Mouse (Mus musculus): ENCODE measurements around the gene Oit1. TPM values are rescaled to one million over a fixed set of nuclear protein-coding genes. Genes with fewer than 3 reads are reported as not detected.

Oit1 gene
- polyA plus RNA-seq, 1 experiment: not detected

DNA sequence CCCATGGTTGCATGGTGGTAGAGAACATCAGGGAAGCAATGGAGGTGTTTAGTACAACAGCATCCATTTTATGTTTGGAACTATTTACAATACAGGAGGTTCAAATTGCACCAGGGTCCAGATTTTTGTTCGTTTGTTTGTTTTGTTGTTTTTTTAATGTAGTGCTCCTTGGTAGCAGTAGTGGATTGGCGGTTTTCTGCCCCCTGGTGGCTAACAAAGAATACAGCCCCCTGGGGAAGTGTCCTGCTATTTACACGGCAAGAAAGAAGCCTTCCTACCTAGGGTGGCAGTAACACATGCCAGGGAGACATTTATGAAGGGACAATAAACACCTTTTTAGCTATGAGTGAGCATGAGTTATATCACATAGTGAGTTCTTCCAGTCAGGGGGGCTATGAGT is 64.0 kb downstream of the Oit1 start:
- no peak overlapping the region for H3K9ac ChIP-seq (ENCODE audit: low read depth, poor library complexity, severe bottlenecking)
- no peak overlapping the region for H3K4me3 ChIP-seq (ENCODE audit: low read depth, low read length)
- H3K27me3 ChIP-seq (ENCODE audit: control insufficient read depth, insufficient read depth, low read length, poor library complexity, severe bottlenecking): no peaks in the 10 kb centered on the region
- no peaks in the 10 kb centered on the region for H3K36me3 ChIP-seq (ENCODE audit: control insufficient read depth, insufficient read depth, low read length, poor library complexity, severe bottlenecking)
- H3K4me1 ChIP-seq (ENCODE audit: control insufficient read depth, insufficient read depth, low read length): no peaks in the 10 kb centered on the region
- no peaks in the 10 kb centered on the region for H3K9me3 ChIP-seq (replicated peaks; ENCODE audit: control insufficient read depth, insufficient read depth, low read length, poor library complexity, severe bottlenecking)
- H3K27ac ChIP-seq (ENCODE audit: insufficient read depth, low read length): no peak overlapping the region
- TF ChIP-seq CTCF (IDR thresholded peaks at IDR 0.05; ENCODE audit: low read depth, low read length) (peak; percentile 29), EP300 (IDR thresholded peaks at IDR 0.05; ENCODE audit: insufficient read depth, low read depth, low read length) (no peak)

DNA sequence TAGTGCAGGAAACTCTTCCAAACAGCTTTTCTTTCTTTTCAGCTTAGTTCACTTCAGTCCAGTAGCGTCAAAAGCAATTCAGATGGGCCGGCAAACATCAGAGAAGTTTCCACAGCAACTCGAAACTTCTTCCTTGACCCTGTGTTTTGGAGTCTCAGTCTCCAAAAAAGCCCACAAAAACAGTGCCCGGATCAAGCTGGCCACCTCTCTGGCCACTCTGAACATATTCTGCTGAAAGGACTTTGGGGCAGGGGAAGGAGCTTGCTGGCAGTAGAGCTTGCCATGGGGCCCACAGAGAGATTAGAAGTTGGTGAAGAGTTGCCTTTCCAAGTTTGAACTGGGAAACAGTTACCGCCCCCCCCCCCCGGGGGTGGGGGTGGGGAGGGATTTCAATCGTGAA is 64.7 kb downstream of the Oit1 start:
- Histone ChIP-seq H3K4me3 (ENCODE audit: low read depth, low read length) (no peak overlapping the region), H3K4me1 (ENCODE audit: control insufficient read depth, insufficient read depth, low read length) (no peaks in the 10 kb centered on the region), H3K27ac (ENCODE audit: insufficient read depth, low read length) (no peak overlapping the region), H3K27me3 (ENCODE audit: control insufficient read depth, insufficient read depth, low read length, poor library complexity, severe bottlenecking) (no peaks in the 10 kb centered on the region), H3K9ac (ENCODE audit: low read depth, poor library complexity, severe bottlenecking) (no peak overlapping the region), H3K9me3 (replicated peaks; ENCODE audit: control insufficient read depth, insufficient read depth, low read length, poor library complexity, severe bottlenecking) (no peaks in the 10 kb centered on the region), H3K36me3 (ENCODE audit: control insufficient read depth, insufficient read depth, low read length, poor library complexity, severe bottlenecking) (no peaks in the 10 kb centered on the region)
- TF ChIP-seq POLR2A (IDR thresholded peaks at IDR 0.05; ENCODE audit: insufficient read depth, low read length) (no peak), EP300 (IDR thresholded peaks at IDR 0.05; ENCODE audit: insufficient read depth, low read depth, low read length) (no peak), CTCF (IDR thresholded peaks at IDR 0.05; ENCODE audit: low read depth, low read length) (no peak)

DNA sequence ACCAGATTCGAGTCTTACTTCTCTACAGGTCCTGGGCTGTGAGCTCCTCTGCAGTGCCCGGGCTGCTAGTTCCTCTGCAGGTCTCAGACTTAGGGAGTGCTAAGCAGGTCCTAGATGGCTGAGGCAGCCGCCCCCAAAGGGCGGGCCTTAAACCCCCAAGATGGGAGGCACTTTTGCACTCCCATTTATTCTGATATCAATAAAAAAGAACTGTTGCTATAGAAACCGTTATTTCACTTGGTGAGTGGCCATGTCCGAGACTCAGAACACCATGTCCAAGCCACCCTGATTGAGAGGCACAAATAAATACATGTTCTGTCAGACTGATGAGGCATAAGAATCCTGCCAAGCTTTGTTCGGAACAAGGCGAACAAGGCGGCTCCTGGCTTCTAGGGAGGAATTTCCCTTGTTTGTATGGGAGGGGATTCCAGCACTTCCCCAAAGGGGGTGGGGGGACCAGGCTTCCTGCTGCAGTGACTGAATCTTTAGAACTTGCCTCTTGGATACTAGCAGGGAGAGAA is 68.9 kb downstream of the Oit1 start:
- H3K27me3 ChIP-seq (ENCODE audit: control insufficient read depth, insufficient read depth, low read length, poor library complexity, severe bottlenecking): no peaks in the 10 kb centered on the region
- no peaks in the 10 kb centered on the region for H3K9me3 ChIP-seq (replicated peaks; ENCODE audit: control insufficient read depth, insufficient read depth, low read length, poor library complexity, severe bottlenecking)
- H3K4me3 ChIP-seq (ENCODE audit: low read depth, low read length): no peak overlapping the region
- no peaks in the 10 kb centered on the region for H3K36me3 ChIP-seq (ENCODE audit: control insufficient read depth, insufficient read depth, low read length, poor library complexity, severe bottlenecking)
- no peak overlapping the region for H3K27ac ChIP-seq (ENCODE audit: insufficient read depth, low read length)
- H3K9ac ChIP-seq (ENCODE audit: low read depth, poor library complexity, severe bottlenecking): no peak overlapping the region
- no peaks in the 10 kb centered on the region for H3K4me1 ChIP-seq (ENCODE audit: control insufficient read depth, insufficient read depth, low read length)
- no peak for TF ChIP-seq CTCF (IDR thresholded peaks at IDR 0.05; ENCODE audit: low read depth, low read length)
- no peak for TF ChIP-seq EP300 (IDR thresholded peaks at IDR 0.05; ENCODE audit: insufficient read depth, low read depth, low read length)
- TF ChIP-seq POLR2A (IDR thresholded peaks at IDR 0.05; ENCODE audit: insufficient read depth, low read length): no peak

GRCm38 (mm10) chr14:8308650-8309049 is 69.9 kb downstream of the Oit1 start:
- TF ChIP-seq EP300 (IDR thresholded peaks at IDR 0.05; ENCODE audit: insufficient read depth, low read depth, low read length): no peak
- no peak for TF ChIP-seq CTCF (IDR thresholded peaks at IDR 0.05; ENCODE audit: low read depth, low read length)
- TF ChIP-seq POLR2A (IDR thresholded peaks at IDR 0.05; ENCODE audit: insufficient read depth, low read length): no peak
- Histone ChIP-seq H3K27ac (ENCODE audit: insufficient read depth, low read length) (no peak overlapping the region), H3K36me3 (ENCODE audit: control insufficient read depth, insufficient read depth, low read length, poor library complexity, severe bottlenecking) (no peaks in the 10 kb centered on the region), H3K4me1 (ENCODE audit: control insufficient read depth, insufficient read depth, low read length) (no peaks in the 10 kb centered on the region), H3K4me3 (ENCODE audit: low read depth, low read length) (no peak overlapping the region), H3K9ac (ENCODE audit: low read depth, poor library complexity, severe bottlenecking) (no peak overlapping the region), H3K27me3 (ENCODE audit: control insufficient read depth, insufficient read depth, low read length, poor library complexity, severe bottlenecking) (no peaks in the 10 kb centered on the region), H3K9me3 (replicated peaks; ENCODE audit: control insufficient read depth, insufficient read depth, low read length, poor library complexity, severe bottlenecking) (no peaks in the 10 kb centered on the region)

- H3K9me3 ChIP-seq (replicated peaks; ENCODE audit: control insufficient read depth, insufficient read depth, low read length, poor library complexity, severe bottlenecking): no peaks in the 10 kb centered on the region
- TF ChIP-seq CTCF (IDR thresholded peaks at IDR 0.05; ENCODE audit: low read depth, low read length): no peak
- TF ChIP-seq POLR2A (IDR thresholded peaks at IDR 0.05; ENCODE audit: insufficient read depth, low read length): no peak
- TF ChIP-seq EP300 (IDR thresholded peaks at IDR 0.05; ENCODE audit: insufficient read depth, low read depth, low read length): no peak
These were observed 71.7 kb downstream of the Oit1 start for GRCm38 (mm10) chr14:8306884-8307283.

DNA sequence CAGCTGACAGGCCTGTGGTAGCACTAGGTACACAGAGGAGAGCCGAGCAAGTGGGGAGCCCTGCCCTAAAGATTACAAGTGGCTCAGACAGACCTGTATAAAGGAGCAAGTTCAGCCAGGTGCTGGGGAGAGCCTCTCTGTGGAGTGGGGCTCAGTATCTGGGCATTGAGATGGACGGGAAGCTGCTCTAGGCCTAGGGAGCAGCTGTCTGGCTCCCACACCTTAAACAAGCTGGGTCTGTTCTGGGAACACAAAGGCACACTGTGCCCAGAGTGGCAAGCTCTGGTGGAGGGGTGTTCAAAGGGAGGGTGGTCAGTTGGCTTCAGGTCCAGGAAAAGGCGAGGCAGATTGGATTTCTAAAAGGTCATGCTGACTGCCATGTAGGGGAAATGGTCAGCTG is 73.5 kb downstream of the Oit1 start:
- no peak overlapping the region for H3K9ac ChIP-seq (ENCODE audit: low read depth, poor library complexity, severe bottlenecking)
- H3K27me3 ChIP-seq (ENCODE audit: control insufficient read depth, insufficient read depth, low read length, poor library complexity, severe bottlenecking): no peaks in the 10 kb centered on the region
- no peak overlapping the region for H3K27ac ChIP-seq (ENCODE audit: insufficient read depth, low read length)
- no peaks in the 10 kb centered on the region for H3K4me1 ChIP-seq (ENCODE audit: control insufficient read depth, insufficient read depth, low read length)
- H3K4me3 ChIP-seq (ENCODE audit: low read depth, low read length): no peak overlapping the region
- H3K36me3 ChIP-seq (ENCODE audit: control insufficient read depth, insufficient read depth, low read length, poor library complexity, severe bottlenecking): no peaks in the 10 kb centered on the region
- H3K9me3 ChIP-seq (replicated peaks; ENCODE audit: control insufficient read depth, insufficient read depth, low read length, poor library complexity, severe bottlenecking): no peaks in the 10 kb centered on the region
- TF ChIP-seq CTCF (IDR thresholded peaks at IDR 0.05; ENCODE audit: low read depth, low read length) (no peak), EP300 (IDR thresholded peaks at IDR 0.05; ENCODE audit: insufficient read depth, low read depth, low read length) (no peak), POLR2A (IDR thresholded peaks at IDR 0.05; ENCODE audit: insufficient read depth, low read length) (no peak)

More at GRCm38 (mm10) chr14:8306884-8307283, 71.7 kb downstream of the Oit1 start:
- H3K36me3 ChIP-seq (ENCODE audit: control insufficient read depth, insufficient read depth, low read length, poor library complexity, severe bottlenecking): no peaks in the 10 kb centered on the region
- no peaks in the 10 kb centered on the region for H3K27me3 ChIP-seq (ENCODE audit: control insufficient read depth, insufficient read depth, low read length, poor library complexity, severe bottlenecking)
- no peak overlapping the region for H3K4me3 ChIP-seq (ENCODE audit: low read depth, low read length)
- no peaks in the 10 kb centered on the region for H3K4me1 ChIP-seq (ENCODE audit: control insufficient read depth, insufficient read depth, low read length)
- H3K9ac ChIP-seq (ENCODE audit: low read depth, poor library complexity, severe bottlenecking): no peak overlapping the region
- H3K27ac ChIP-seq (ENCODE audit: insufficient read depth, low read length): no peak overlapping the region
